Mouse (Mus musculus): ENCODE data around the gene Slc35c1.

DNA sequence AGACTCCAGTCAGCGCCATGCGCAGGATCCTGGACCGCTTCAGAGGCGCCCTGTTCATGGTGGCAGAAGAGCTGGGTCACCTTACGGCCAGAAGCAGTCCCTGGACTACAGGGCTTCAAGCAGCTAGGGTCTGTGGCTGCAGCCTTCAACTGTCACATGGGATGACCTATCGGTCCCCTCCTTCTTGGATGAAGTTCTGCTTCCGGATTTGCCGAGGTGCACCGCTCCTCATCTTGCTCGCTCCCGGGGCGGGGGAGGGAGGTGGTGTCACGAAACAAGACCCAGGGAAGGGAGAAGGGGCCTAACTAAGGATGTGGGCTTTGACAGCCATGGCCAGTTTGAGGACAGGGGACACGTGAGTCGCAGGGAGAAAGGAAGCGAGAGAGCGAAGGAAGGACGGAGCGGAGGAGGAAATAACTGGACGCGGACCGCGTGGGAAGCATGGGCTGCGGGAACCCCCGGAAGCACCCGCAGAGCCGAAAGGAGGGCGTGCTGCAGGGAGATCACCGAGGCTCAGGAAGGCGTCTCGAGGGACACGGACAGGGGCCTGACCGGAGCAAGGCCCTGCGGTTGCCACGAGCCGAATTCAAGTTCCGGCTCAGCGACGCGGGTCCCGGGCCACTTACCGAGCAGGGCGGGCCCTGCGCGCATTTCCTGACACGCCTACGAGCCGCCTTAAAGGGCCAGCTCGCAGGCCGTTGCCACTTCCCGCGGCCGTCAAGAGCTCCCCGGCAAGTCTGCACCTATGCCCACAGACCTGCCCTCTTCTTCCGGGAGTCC, 1.0 kb downstream of the Slc35c1 start:
- peak; percentile 78 for TF ChIP-seq POLR2A (IDR thresholded peaks at IDR 0.05; ENCODE audit: low read depth, low read length)
- no peak for TF ChIP-seq CTCF (IDR thresholded peaks at IDR 0.05; ENCODE audit: extremely low read depth, insufficient read depth, insufficient read length, insufficient replicate concordance)
